Mouse (Mus musculus): ENCODE data around the gene Fshr. TPM values are rescaled to one million over a fixed set of nuclear protein-coding genes. Genes with fewer than 3 reads are reported as not detected.

The Fshr gene
- polyA plus RNA-seq, 1 experiment from 2014 or later: not detected

DNA sequence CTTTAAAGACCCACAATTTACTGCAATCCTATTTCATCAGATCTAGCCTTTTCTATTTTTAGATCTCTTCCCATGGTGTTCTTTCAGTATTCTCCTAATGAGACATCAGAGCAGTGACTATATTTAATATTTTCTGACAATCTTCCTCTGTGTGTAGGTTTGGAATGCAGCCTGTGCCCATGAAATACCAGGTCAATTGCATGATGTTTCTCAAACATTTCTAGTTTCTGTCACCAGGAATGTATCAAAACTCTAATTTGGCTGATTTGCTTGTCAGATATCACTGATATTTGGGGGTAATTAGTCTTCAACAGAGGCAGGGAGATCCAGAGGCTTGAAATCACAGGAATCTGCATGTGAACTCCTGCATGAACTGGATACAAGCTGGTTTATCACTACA is 186.8 kb downstream of the Fshr start:
- no peak overlapping the region for H3K4me2 ChIP-seq (ENCODE audit: low read depth, low read length)
- no peaks in the 10 kb centered on the region for H3K4me1 ChIP-seq (ENCODE audit: control insufficient read depth, insufficient read depth, low read length)
- no peak overlapping the region for H3K9ac ChIP-seq (ENCODE audit: low read depth, low read length)
- H3K27me3 ChIP-seq (replicated peaks; ENCODE audit: control insufficient read depth, insufficient read depth, low read length): no peaks in the 10 kb centered on the region
- DNase-seq (ENCODE audit: low spot score) (no peak), ATAC-seq (ENCODE audit: low read depth) (no peak)
- no peaks in the 10 kb centered on the region for H3K36me3 ChIP-seq (ENCODE audit: control insufficient read depth, insufficient read depth, low read length)
- no peak overlapping the region for H3K4me3 ChIP-seq (ENCODE audit: low read depth, low read length)
- H3K27ac ChIP-seq (replicated peaks; ENCODE audit: low read depth, low read length): no peak overlapping the region
- H3K9me3 ChIP-seq (ENCODE audit: control insufficient read depth, low read length): no peaks in the 10 kb centered on the region

DNA sequence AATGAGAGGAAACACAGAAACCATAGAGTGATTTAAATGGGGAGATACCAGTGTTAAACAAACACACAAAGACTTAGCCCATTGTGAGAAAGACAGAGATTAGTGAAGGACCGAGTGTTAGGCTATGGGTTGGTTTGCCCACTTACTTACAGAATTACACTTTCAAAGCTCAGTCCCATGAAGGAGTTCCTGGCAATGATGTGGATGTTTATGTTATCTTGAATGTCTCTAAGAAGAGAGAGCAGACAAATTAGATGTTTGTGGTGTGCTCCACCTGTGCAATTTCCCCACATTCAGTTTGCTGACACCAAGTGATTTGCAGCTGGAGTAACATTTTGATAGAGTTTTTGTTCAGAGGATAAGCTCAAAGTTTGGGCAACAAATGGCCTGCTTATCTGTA is 191.4 kb downstream of the Fshr start:
- Histone ChIP-seq H3K4me2 (ENCODE audit: low read depth, low read length) (no peak overlapping the region), H3K4me1 (ENCODE audit: control insufficient read depth, insufficient read depth, low read length) (no peaks in the 10 kb centered on the region), H3K27me3 (replicated peaks; ENCODE audit: control insufficient read depth, insufficient read depth, low read length) (no peaks in the 10 kb centered on the region), H3K27ac (replicated peaks; ENCODE audit: low read depth, low read length) (no peak overlapping the region), H3K36me3 (ENCODE audit: control insufficient read depth, insufficient read depth, low read length) (no peaks in the 10 kb centered on the region), H3K4me3 (ENCODE audit: low read depth, low read length) (no peak overlapping the region), H3K9ac (ENCODE audit: low read depth, low read length) (no peak overlapping the region), H3K9me3 (ENCODE audit: control insufficient read depth, low read length) (no peaks in the 10 kb centered on the region)
- 77% methylated on average over 1 of the region's 1 CpGs for WGBS
- no peak for DNase-seq (ENCODE audit: low spot score)
- no peak for ATAC-seq (ENCODE audit: low read depth)

DNA sequence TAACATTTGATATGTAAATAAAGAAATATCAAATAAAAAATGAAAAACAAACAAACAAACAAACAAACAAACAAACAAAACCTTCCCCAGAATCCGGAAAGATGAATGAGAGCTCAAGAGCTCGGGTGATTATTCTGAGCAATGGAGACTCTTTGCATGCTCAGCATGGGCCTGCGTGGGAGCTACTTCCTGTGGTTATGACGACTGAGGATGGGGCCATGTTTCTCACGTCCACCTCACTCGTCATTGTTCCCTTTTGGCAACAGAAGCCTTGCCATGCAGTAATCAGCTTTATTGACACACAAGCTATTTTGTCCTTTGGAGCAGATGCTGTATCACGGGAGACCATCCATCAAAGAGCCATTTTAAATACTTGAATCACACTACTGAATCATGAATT is 191.8 kb downstream of the Fshr start:
- H3K27me3 ChIP-seq (replicated peaks; ENCODE audit: control insufficient read depth, insufficient read depth, low read length): no peaks in the 10 kb centered on the region
- H3K27ac ChIP-seq (replicated peaks; ENCODE audit: low read depth, low read length): no peak overlapping the region
- ATAC-seq (ENCODE audit: low read depth): no peak

DNA sequence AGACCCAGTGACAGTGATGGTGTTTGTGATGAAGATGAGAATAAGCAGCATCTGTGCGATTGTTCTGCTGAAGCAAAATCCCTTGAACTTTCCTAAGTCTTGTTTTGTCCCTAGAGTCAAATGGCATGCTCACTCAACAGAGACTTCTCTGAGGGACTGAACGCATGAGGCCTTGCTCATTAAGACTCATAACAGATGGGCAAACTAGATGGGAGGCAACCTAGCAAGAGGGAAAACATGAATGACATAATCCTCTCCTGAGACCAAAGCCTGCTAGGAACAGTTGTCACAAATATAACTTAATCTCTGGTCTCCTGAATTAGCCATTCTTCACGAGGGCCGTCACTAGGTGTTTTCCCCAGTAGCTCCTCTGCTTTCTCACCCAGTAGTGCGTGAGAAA is 194.5 kb downstream of the Fshr start:
- H3K27ac ChIP-seq (replicated peaks; ENCODE audit: low read depth, low read length): no peak overlapping the region
- WGBS: 85% methylated on average over 5 of the region's 5 CpGs
- H3K4me3 ChIP-seq (ENCODE audit: low read depth, low read length): no peak overlapping the region
- H3K36me3 ChIP-seq (ENCODE audit: control insufficient read depth, insufficient read depth, low read length): no peaks in the 10 kb centered on the region
- DNase-seq (ENCODE audit: low spot score) (peak; percentile 46), ATAC-seq (ENCODE audit: low read depth) (peak; percentile 82; the same call in 1 of the 2 replicates)
- H3K27me3 ChIP-seq (replicated peaks; ENCODE audit: control insufficient read depth, insufficient read depth, low read length): no peaks in the 10 kb centered on the region
- H3K9me3 ChIP-seq (ENCODE audit: control insufficient read depth, low read length): no peaks in the 10 kb centered on the region
- no peak overlapping the region for H3K4me2 ChIP-seq (ENCODE audit: low read depth, low read length)
- no peaks in the 10 kb centered on the region for H3K4me1 ChIP-seq (ENCODE audit: control insufficient read depth, insufficient read depth, low read length)
- H3K9ac ChIP-seq (ENCODE audit: low read depth, low read length): no peak overlapping the region

More for the DNA sequence above, 191.8 kb downstream of the Fshr start:
- H3K36me3 ChIP-seq (ENCODE audit: control insufficient read depth, insufficient read depth, low read length): no peaks in the 10 kb centered on the region
- H3K4me2 ChIP-seq (ENCODE audit: low read depth, low read length): no peak overlapping the region
- no peak overlapping the region for H3K9ac ChIP-seq (ENCODE audit: low read depth, low read length)
- H3K4me1 ChIP-seq (ENCODE audit: control insufficient read depth, insufficient read depth, low read length): no peaks in the 10 kb centered on the region
- 85% methylated on average over 7 of the region's 7 CpGs for WGBS
- no peak overlapping the region for H3K4me3 ChIP-seq (ENCODE audit: low read depth, low read length)
- DNase-seq (ENCODE audit: low spot score): no peak
- H3K9me3 ChIP-seq (ENCODE audit: control insufficient read depth, low read length): no peaks in the 10 kb centered on the region

DNA sequence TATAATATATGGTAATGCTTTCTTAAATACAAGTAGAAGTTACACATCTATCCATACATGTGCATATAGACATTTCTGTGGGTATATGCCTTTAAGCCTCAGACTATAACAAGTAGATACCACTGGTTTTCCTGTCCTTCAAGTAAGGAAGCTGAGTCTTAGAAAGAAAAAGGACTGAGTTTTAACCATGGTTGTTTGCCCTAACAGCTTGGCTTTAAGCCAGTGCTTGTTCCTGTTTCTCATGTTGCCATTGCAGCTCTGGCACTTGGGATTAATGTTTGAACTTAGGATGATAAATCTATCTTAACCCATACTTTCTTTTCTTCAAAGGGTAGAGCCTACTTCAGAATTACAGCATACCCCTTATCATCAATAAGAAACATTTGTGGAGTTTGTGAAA is 200.6 kb downstream of the Fshr start:
- DNase-seq (ENCODE audit: low spot score) (no peak), ATAC-seq (ENCODE audit: low read depth) (no peak)
- no peak overlapping the region for H3K27ac ChIP-seq (replicated peaks; ENCODE audit: low read depth, low read length)

DNA sequence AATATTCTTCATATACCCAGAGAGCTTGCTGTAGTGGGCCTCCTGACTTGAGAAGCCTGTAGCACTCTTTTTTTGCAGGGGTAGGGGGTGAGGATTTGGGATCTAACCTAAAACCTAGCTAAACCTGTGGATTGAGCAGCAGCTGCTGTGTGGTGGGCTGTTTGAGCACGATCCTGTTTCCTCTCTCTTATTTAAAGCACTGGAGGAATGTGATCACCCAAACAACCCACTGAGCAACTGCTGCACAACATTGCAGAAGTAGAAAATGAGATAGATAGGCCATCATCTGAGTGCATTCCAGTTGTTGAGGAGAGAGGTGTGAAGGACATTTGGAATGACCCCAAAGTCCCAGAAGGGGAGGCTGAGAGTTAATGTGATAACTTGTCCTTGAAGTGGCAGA is 202.2 kb downstream of the Fshr start:
- DNase-seq (ENCODE audit: low spot score) (peak; percentile 18), ATAC-seq (ENCODE audit: low read depth) (no peak)
- H3K9me3 ChIP-seq (ENCODE audit: control insufficient read depth, low read length): no peaks in the 10 kb centered on the region
- 62% methylated on average over 1 of the region's 1 CpGs for WGBS
- no peak overlapping the region for H3K27ac ChIP-seq (replicated peaks; ENCODE audit: low read depth, low read length)
- no peak overlapping the region for H3K4me3 ChIP-seq (ENCODE audit: low read depth, low read length)
- H3K4me1 ChIP-seq (ENCODE audit: control insufficient read depth, insufficient read depth, low read length): peaks cover 5% of the 10 kb centered on the region; the same call in 1 of the 2 replicates
- no peak overlapping the region for H3K9ac ChIP-seq (ENCODE audit: low read depth, low read length)
- no peaks in the 10 kb centered on the region for H3K36me3 ChIP-seq (ENCODE audit: control insufficient read depth, insufficient read depth, low read length)
- H3K27me3 ChIP-seq (replicated peaks; ENCODE audit: control insufficient read depth, insufficient read depth, low read length): no peaks in the 10 kb centered on the region
- no peak overlapping the region for H3K4me2 ChIP-seq (ENCODE audit: low read depth, low read length)

More for the DNA sequence above, 200.6 kb downstream of the Fshr start:
- no peaks in the 10 kb centered on the region for H3K36me3 ChIP-seq (ENCODE audit: control insufficient read depth, insufficient read depth, low read length)
- H3K9me3 ChIP-seq (ENCODE audit: control insufficient read depth, low read length): no peaks in the 10 kb centered on the region
- H3K4me2 ChIP-seq (ENCODE audit: low read depth, low read length): no peak overlapping the region
- no peak overlapping the region for H3K4me3 ChIP-seq (ENCODE audit: low read depth, low read length)
- H3K27me3 ChIP-seq (replicated peaks; ENCODE audit: control insufficient read depth, insufficient read depth, low read length): no peaks in the 10 kb centered on the region
- H3K9ac ChIP-seq (ENCODE audit: low read depth, low read length): no peak overlapping the region
- peaks cover 5% of the 10 kb centered on the region; the same call in 1 of the 2 replicates for H3K4me1 ChIP-seq (ENCODE audit: control insufficient read depth, insufficient read depth, low read length)

DNA sequence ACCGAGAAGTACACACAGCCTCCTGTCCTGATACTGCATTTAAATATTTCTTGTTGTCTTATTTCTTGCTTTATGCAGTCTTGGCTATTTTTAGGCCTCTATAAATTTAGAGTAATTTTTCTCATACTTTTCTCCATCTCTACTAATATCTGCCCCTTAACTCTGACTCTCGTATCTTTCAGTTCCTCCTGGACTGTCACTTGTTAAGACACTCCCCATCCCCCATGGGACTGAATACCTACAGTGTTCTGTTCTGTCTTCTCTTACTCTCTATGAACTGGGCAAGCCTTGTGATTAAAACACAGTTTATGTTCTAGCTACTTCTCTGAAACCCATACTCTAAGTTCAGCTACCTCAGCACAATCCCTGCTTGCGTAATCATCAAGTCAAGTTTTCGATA is 209.2 kb downstream of the Fshr start:
- Histone ChIP-seq H3K9ac (ENCODE audit: low read depth, low read length) (no peak overlapping the region), H3K4me1 (ENCODE audit: control insufficient read depth, insufficient read depth, low read length) (peaks cover 2% of the 10 kb centered on the region; the same call in 1 of the 2 replicates), H3K27me3 (replicated peaks; ENCODE audit: control insufficient read depth, insufficient read depth, low read length) (no peaks in the 10 kb centered on the region), H3K9me3 (ENCODE audit: control insufficient read depth, low read length) (no peaks in the 10 kb centered on the region), H3K4me2 (ENCODE audit: low read depth, low read length) (no peak overlapping the region), H3K36me3 (ENCODE audit: control insufficient read depth, insufficient read depth, low read length) (no peaks in the 10 kb centered on the region), H3K27ac (replicated peaks; ENCODE audit: low read depth, low read length) (no peak overlapping the region), H3K4me3 (ENCODE audit: low read depth, low read length) (no peak overlapping the region)
- no peak for ATAC-seq (ENCODE audit: low read depth)
- DNase-seq (ENCODE audit: low spot score): no peak
- WGBS: 85% methylated on average over 4 of the region's 4 CpGs

DNA sequence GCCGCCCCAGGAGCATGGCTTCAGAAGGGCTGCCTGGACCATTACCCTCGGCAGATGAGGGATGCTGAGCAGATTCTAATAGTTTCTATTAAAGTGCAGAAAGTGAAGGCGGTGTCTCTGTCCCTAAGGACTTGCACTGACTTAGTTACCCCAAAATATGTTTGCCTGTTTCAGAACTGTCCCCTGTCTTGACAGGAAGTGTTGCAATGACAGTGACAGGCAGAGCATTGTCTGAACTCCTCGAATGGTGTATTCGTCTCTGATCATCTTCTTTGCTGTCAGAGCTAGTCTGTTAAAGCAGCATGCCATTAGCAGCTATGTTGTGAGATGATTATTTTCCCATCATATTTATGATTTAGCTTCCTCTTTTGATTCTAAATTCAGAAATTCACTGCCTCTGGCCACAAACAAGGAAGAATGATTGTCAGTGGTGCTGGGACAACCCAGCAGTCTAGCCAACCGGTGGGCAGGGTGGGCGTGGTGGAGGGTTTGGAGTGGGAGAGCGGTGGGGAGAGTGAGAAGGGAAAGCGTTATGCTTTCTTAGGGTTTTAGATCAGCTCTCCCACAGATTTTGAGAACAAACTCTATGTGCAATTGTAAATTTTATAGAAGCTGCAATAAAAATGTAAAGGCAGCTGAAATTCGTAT is 219.6 kb downstream of the Fshr start:
- 70% methylated on average over 10 of the region's 10 CpGs for WGBS
- H3K27me3 ChIP-seq (replicated peaks; ENCODE audit: control insufficient read depth, insufficient read depth, low read length): no peaks in the 10 kb centered on the region
- no peaks in the 10 kb centered on the region for H3K9me3 ChIP-seq (ENCODE audit: control insufficient read depth, low read length)
- H3K4me3 ChIP-seq (ENCODE audit: low read depth, low read length): no peak overlapping the region
- no peak for ATAC-seq (ENCODE audit: low read depth)
- H3K4me1 ChIP-seq (ENCODE audit: control insufficient read depth, insufficient read depth, low read length): no peaks in the 10 kb centered on the region
- no peaks in the 10 kb centered on the region for H3K36me3 ChIP-seq (ENCODE audit: control insufficient read depth, insufficient read depth, low read length)
- no peak for DNase-seq (ENCODE audit: low spot score)
- no peak overlapping the region for H3K4me2 ChIP-seq (ENCODE audit: low read depth, low read length)
- no peak overlapping the region for H3K27ac ChIP-seq (replicated peaks; ENCODE audit: low read depth, low read length)
- no peak overlapping the region for H3K9ac ChIP-seq (ENCODE audit: low read depth, low read length)

DNA sequence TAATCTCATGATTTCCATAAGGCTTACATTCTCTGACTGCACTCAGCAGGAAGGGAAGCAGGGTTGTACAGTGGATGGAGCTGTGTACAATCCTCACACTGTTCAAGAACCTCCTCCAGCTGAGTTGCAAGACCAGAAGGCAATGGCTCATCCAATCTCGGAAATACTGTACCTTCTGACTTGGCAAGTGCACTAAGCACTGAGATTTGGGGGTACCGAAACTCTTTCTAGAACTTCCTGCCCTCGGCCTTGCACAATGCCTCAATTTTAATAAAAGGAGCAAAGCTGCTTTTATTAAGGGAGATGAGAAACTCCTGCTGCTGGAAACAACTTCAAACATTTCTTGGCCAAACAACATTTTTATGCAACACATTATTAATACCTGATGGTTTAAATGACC is 225.9 kb downstream of the Fshr start:
- no peaks in the 10 kb centered on the region for H3K36me3 ChIP-seq (ENCODE audit: control insufficient read depth, insufficient read depth, low read length)
- H3K27ac ChIP-seq (replicated peaks; ENCODE audit: low read depth, low read length): no peak overlapping the region
- no peak overlapping the region for H3K4me3 ChIP-seq (ENCODE audit: low read depth, low read length)
- no peak overlapping the region for H3K9ac ChIP-seq (ENCODE audit: low read depth, low read length)
- ATAC-seq (ENCODE audit: low read depth) (no peak), DNase-seq (ENCODE audit: low spot score) (no peak)
- 75% methylated on average over 3 of the region's 3 CpGs for WGBS
- H3K9me3 ChIP-seq (ENCODE audit: control insufficient read depth, low read length): no peaks in the 10 kb centered on the region
- no peaks in the 10 kb centered on the region for H3K4me1 ChIP-seq (ENCODE audit: control insufficient read depth, insufficient read depth, low read length)
- H3K27me3 ChIP-seq (replicated peaks; ENCODE audit: control insufficient read depth, insufficient read depth, low read length): no peaks in the 10 kb centered on the region
- no peak overlapping the region for H3K4me2 ChIP-seq (ENCODE audit: low read depth, low read length)

Measured in embryonic facial prominence, embryonic 14.5 days (tissue).